Mouse (Mus musculus): ENCODE measurements around the gene Cbs. TPM values are rescaled to one million over a fixed set of nuclear protein-coding genes. Genes with fewer than 3 reads are reported as not detected.

Gene Cbs
- polyA plus RNA-seq (2014; fragmentation: Nextera tagmentation; extraction: Ambion mirVana), result 10.1 and 10.7 TPM in 2 replicates

DNA sequence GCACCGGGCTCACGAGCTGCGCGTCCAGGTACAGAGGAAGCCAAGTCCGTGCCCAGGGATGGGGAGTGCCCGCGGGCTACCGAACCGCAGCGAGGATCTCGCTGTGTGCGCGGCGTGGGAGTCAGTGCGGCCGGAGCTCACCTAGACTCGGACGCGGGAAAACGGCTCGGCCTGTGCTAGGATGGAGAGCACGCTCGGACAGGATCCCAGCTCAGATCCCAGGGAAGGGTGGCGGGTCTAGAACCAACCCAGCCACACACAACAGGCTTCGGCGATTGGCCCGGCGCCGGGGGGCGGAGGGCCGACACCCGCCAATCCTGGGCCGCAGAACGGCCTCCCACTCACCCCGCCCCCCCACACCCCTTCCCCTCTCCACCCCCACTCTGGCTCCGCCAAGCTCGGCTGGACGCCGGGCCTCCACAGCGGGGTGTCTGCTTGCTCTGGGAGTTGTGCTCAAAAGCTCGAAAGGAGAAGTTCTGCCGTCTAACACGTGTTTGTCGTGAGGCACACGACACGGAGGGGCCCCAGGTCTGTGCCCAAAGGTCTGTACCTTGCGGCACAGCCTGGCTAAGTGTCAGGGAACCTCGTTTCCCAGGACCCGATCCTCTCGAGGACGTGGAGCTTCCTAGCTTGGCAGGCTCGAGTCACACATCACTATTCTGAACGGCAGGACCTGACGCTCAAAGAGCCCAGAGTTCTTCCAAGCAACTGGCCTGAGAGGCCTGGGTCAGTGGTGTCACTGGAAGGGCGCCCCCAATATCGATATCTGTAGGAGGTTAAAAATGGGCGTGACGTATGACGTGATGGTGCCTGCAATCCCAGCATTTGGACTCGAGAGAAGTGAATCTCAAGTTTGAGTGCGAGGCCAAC is at the start of gene Cbs:
TSS of gene Cbs (minus strand) at position 297 of the 870 bp plus-strand sequence.
- Histone ChIP-seq H3K27me3 (ENCODE audit: control insufficient read depth, insufficient read depth, low read length) (peaks cover 12% of the 10 kb centered on the region), H3K27ac (ENCODE audit: low read depth, low read length) (peak within 1 kb of the TSS; percentile 55), H3K4me2 (ENCODE audit: low read depth, low read length) (peak within 1 kb of the TSS; percentile 83), H3K4me3 (ENCODE audit: low read depth, low read length) (peak within 1 kb of the TSS; percentile 46), H3K36me3 (ENCODE audit: control insufficient read depth, insufficient read depth, low read length) (no peaks in the 10 kb centered on the region), H3K9ac (replicated peaks; ENCODE audit: low read depth, low read length) (peak within 1 kb of the TSS; percentile 50), H3K9me3 (ENCODE audit: control insufficient read depth, low read length) (no peaks in the 10 kb centered on the region), H3K4me1 (ENCODE audit: control insufficient read depth, insufficient read depth, low read length) (peaks cover 14% of the 10 kb centered on the region)
- WGBS, result 2% methylated on average over 52 of the region's 61 CpGs
- peak; percentile 92 for ATAC-seq (ENCODE audit: low read depth)

GRCm38 (mm10) chr17:31686225-31686564 is 49.2 kb upstream of the Cbs start:
- no peaks in the 10 kb centered on the region for H3K36me3 ChIP-seq (ENCODE audit: control insufficient read depth, insufficient read depth, low read length)
- H3K4me2 ChIP-seq (ENCODE audit: low read depth, low read length), result 0 out of 2 replicates have a peak overlapping the region, but pooled peaks have one; percentile 28
- no peaks in the 10 kb centered on the region for H3K9me3 ChIP-seq (ENCODE audit: control insufficient read depth, low read length)
- 36% methylated on average over 3 of the region's 3 CpGs for WGBS
- H3K9ac ChIP-seq (replicated peaks; ENCODE audit: low read depth, low read length), result peak overlapping the region; percentile 37; the same call in 1 of the 2 replicates
- ATAC-seq (ENCODE audit: low read depth), result peak; percentile 9; the same call in 1 of the 2 replicates
- peak overlapping the region; percentile 66; the same call in 1 of the 2 replicates for H3K27ac ChIP-seq (ENCODE audit: low read depth, low read length)
- H3K4me3 ChIP-seq (ENCODE audit: low read depth, low read length), result no peak overlapping the region
- no peaks in the 10 kb centered on the region for H3K27me3 ChIP-seq (ENCODE audit: control insufficient read depth, insufficient read depth, low read length)
- peaks cover 6% of the 10 kb centered on the region; the same call in 1 of the 2 replicates for H3K4me1 ChIP-seq (ENCODE audit: control insufficient read depth, insufficient read depth, low read length)

DNA sequence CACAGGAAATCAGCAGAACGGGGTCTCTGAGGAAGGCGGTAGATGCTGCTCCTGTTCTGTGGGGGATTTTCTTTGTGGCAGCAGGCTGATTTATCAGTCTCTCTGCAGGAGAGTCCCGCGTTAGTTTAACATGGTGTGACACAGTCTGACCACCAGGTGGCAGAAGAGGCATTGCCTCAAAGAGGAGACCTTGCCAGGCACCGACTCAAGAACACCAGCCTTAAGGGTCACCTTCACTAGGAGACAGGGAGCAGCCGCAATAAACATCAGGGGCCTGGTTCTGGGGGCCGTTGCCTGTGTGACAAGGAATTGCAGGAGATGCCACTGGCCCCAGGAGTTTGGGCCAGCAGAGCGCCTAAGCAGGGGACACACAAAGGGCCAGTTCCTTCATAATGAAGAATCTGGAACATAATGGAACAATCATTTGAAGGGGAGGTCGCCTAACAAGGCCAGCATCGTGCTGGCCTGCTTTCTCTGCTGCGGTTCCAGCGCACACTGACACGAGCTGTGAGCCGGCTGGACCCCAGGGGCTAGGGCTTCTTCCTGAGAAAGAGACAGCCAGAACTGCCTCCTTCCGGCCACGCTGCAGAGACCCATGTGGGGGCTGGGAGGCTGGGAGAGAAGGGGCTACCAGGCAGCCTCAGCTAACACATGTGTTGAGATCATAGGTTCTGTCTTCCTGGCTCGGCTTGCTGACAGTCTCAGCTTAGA is 48.6 kb upstream of the Cbs start:
- Histone ChIP-seq H3K4me2 (ENCODE audit: low read depth, low read length) (peak overlapping the region; percentile 28; the same call in 1 of the 2 replicates), H3K9me3 (ENCODE audit: control insufficient read depth, low read length) (no peaks in the 10 kb centered on the region), H3K4me3 (ENCODE audit: low read depth, low read length) (no peak overlapping the region), H3K4me1 (ENCODE audit: control insufficient read depth, insufficient read depth, low read length) (peaks cover 6% of the 10 kb centered on the region; the same call in 1 of the 2 replicates), H3K27me3 (ENCODE audit: control insufficient read depth, insufficient read depth, low read length) (no peaks in the 10 kb centered on the region), H3K36me3 (ENCODE audit: control insufficient read depth, insufficient read depth, low read length) (no peaks in the 10 kb centered on the region), H3K9ac (replicated peaks; ENCODE audit: low read depth, low read length) (peak overlapping the region; percentile 37), H3K27ac (ENCODE audit: low read depth, low read length) (peak overlapping the region; percentile 66; the same call in 1 of the 2 replicates)
- WGBS, result 18% methylated on average over 17 of the region's 17 CpGs
- peak; percentile 85 for ATAC-seq (ENCODE audit: low read depth)

- no peak overlapping the region for H3K9ac ChIP-seq (replicated peaks; ENCODE audit: low read depth, low read length)
- no peaks in the 10 kb centered on the region for H3K27me3 ChIP-seq (ENCODE audit: control insufficient read depth, insufficient read depth, low read length)
- no peaks in the 10 kb centered on the region for H3K4me1 ChIP-seq (ENCODE audit: control insufficient read depth, insufficient read depth, low read length)
- WGBS, result 82% methylated on average over 2 of the region's 2 CpGs
- ATAC-seq (ENCODE audit: low read depth), result no peak
- no peak overlapping the region for H3K4me2 ChIP-seq (ENCODE audit: low read depth, low read length)
- H3K4me3 ChIP-seq (ENCODE audit: low read depth, low read length), result no peak overlapping the region
- no peaks in the 10 kb centered on the region for H3K9me3 ChIP-seq (ENCODE audit: control insufficient read depth, low read length)
- H3K36me3 ChIP-seq (ENCODE audit: control insufficient read depth, insufficient read depth, low read length), result no peaks in the 10 kb centered on the region
- H3K27ac ChIP-seq (ENCODE audit: low read depth, low read length), result no peak overlapping the region
These were observed 43.4 kb upstream of the Cbs start for GRCm38 (mm10) chr17:31680450-31680849.

GRCm38 (mm10) chr17:31677507-31677906 is 40.5 kb upstream of the Cbs start, which contains the start of gene Cryaa:
TSS of gene Cryaa (plus strand) at chr17:31677807.
- Histone ChIP-seq H3K4me2 (ENCODE audit: low read depth, low read length) (no peak within 1 kb of the TSS), H3K9ac (replicated peaks; ENCODE audit: low read depth, low read length) (no peak within 1 kb of the TSS)
- no peak for ATAC-seq (ENCODE audit: low read depth)

DNA sequence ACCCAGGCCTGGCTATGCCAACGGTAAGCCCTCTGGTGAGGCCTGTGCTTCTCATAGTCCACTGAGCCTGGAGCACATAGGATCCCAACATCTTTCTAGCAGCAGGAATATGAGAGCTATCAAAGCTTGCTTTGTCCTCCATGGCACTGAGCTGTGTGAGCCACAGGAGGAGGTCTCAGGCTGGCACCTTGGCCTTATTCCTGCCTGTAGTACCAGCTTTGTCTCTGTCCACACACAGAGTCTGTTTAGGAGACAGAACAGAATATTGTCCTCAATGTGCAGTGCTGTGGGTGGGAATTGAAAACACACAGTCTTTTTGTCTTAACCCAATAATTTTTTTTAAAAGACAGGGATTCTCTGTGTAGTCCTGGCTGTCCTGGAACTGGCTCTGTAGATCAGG is 37.4 kb upstream of the Cbs start:
- Histone ChIP-seq H3K27ac (ENCODE audit: low read depth, low read length) (no peak overlapping the region), H3K4me1 (ENCODE audit: control insufficient read depth, insufficient read depth, low read length) (no peaks in the 10 kb centered on the region), H3K4me3 (ENCODE audit: low read depth, low read length) (no peak overlapping the region), H3K9ac (replicated peaks; ENCODE audit: low read depth, low read length) (no peak overlapping the region), H3K9me3 (ENCODE audit: control insufficient read depth, low read length) (no peaks in the 10 kb centered on the region), H3K36me3 (ENCODE audit: control insufficient read depth, insufficient read depth, low read length) (no peaks in the 10 kb centered on the region), H3K4me2 (ENCODE audit: low read depth, low read length) (no peak overlapping the region), H3K27me3 (ENCODE audit: control insufficient read depth, insufficient read depth, low read length) (no peaks in the 10 kb centered on the region)
- no peak for ATAC-seq (ENCODE audit: low read depth)
- 76% methylated on average over 1 of the region's 1 CpGs for WGBS

More at GRCm38 (mm10) chr17:31677507-31677906, 40.5 kb upstream of the Cbs start, which contains the start of gene Cryaa:
- Histone ChIP-seq H3K27me3 (ENCODE audit: control insufficient read depth, insufficient read depth, low read length) (no peaks in the 10 kb centered on the region), H3K9me3 (ENCODE audit: control insufficient read depth, low read length) (no peaks in the 10 kb centered on the region), H3K4me3 (ENCODE audit: low read depth, low read length) (no peak within 1 kb of the TSS), H3K27ac (ENCODE audit: low read depth, low read length) (no peak within 1 kb of the TSS), H3K36me3 (ENCODE audit: control insufficient read depth, insufficient read depth, low read length) (no peaks in the 10 kb centered on the region), H3K4me1 (ENCODE audit: control insufficient read depth, insufficient read depth, low read length) (no peaks in the 10 kb centered on the region)
- 87% methylated on average over 8 of the region's 8 CpGs for WGBS

DNA sequence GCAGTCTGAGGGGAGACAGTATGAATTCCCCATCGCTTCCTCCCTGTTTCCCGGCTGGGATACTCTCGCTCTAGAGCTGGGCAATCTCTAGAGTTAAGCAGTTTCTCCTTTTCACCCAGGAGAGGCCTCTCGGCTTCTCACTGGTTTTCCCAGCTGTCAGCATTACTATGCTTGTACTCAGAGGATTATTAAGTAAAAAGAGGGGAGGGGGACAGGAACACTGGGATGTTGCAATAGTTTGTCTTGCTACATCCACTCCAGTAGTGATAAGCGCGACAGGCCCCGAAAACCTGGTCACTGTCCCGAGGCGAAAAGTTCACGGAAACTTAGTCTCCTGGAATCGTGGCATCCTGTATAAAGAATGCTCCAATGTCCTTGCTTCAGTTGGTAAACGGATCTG is 35.2 kb upstream of the Cbs start:
- 89% methylated on average over 12 of the region's 12 CpGs for WGBS
- Histone ChIP-seq H3K36me3 (ENCODE audit: control insufficient read depth, insufficient read depth, low read length) (no peaks in the 10 kb centered on the region), H3K9me3 (ENCODE audit: control insufficient read depth, low read length) (no peaks in the 10 kb centered on the region), H3K9ac (replicated peaks; ENCODE audit: low read depth, low read length) (no peak overlapping the region), H3K4me1 (ENCODE audit: control insufficient read depth, insufficient read depth, low read length) (no peaks in the 10 kb centered on the region), H3K27me3 (ENCODE audit: control insufficient read depth, insufficient read depth, low read length) (no peaks in the 10 kb centered on the region), H3K27ac (ENCODE audit: low read depth, low read length) (no peak overlapping the region), H3K4me2 (ENCODE audit: low read depth, low read length) (no peak overlapping the region), H3K4me3 (ENCODE audit: low read depth, low read length) (no peak overlapping the region)
- no peak for ATAC-seq (ENCODE audit: low read depth)

DNA sequence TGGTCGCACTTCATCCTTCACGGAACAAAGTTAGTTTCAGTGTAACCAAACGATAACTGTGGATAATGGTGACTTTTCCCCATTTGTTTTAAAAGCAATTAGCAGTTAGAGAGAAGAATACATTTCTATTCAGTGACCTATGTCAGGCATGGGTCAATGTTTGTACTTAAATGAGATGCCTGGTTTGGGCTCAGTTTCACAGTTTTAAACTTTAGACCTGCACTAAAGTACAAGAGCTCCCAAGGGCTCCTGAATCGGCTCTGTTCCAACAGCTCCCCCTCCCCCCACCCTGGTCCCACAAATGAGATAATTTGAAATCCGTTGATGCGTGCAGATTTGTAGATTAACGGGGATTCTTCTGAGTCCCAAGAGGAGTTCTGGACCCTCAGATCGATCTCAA is 34.7 kb upstream of the Cbs start:
- Histone ChIP-seq H3K27ac (ENCODE audit: low read depth, low read length) (no peak overlapping the region), H3K4me3 (ENCODE audit: low read depth, low read length) (no peak overlapping the region), H3K4me1 (ENCODE audit: control insufficient read depth, insufficient read depth, low read length) (no peaks in the 10 kb centered on the region), H3K9me3 (ENCODE audit: control insufficient read depth, low read length) (no peaks in the 10 kb centered on the region), H3K4me2 (ENCODE audit: low read depth, low read length) (no peak overlapping the region), H3K36me3 (ENCODE audit: control insufficient read depth, insufficient read depth, low read length) (no peaks in the 10 kb centered on the region), H3K27me3 (ENCODE audit: control insufficient read depth, insufficient read depth, low read length) (no peaks in the 10 kb centered on the region), H3K9ac (replicated peaks; ENCODE audit: low read depth, low read length) (no peak overlapping the region)
- ATAC-seq (ENCODE audit: low read depth), result no peak
- whole genome bisulfite sequencing, result 57% methylated on average over 8 of the region's 8 CpGs

- no peaks in the 10 kb centered on the region for H3K9me3 ChIP-seq (ENCODE audit: control insufficient read depth, low read length)
- no peak overlapping the region for H3K9ac ChIP-seq (replicated peaks; ENCODE audit: low read depth, low read length)
- no peak overlapping the region for H3K4me2 ChIP-seq (ENCODE audit: low read depth, low read length)
- no peaks in the 10 kb centered on the region for H3K4me1 ChIP-seq (ENCODE audit: control insufficient read depth, insufficient read depth, low read length)
- H3K27me3 ChIP-seq (ENCODE audit: control insufficient read depth, insufficient read depth, low read length), result no peaks in the 10 kb centered on the region
- no peaks in the 10 kb centered on the region for H3K36me3 ChIP-seq (ENCODE audit: control insufficient read depth, insufficient read depth, low read length)
- H3K4me3 ChIP-seq (ENCODE audit: low read depth, low read length), result no peak overlapping the region
- no peak overlapping the region for H3K27ac ChIP-seq (ENCODE audit: low read depth, low read length)
- ATAC-seq (ENCODE audit: low read depth), result no peak
- 12% methylated on average over 11 of the region's 11 CpGs for WGBS
These were observed 33.1 kb upstream of the Cbs start for GRCm38 (mm10) chr17:31670163-31670562.
